Mouse (Mus musculus) adrenal gland, postnatal 4 days (tissue): Measurements from ENCODE around the gene Smarcc2. TPM values are rescaled to one million over a fixed set of nuclear protein-coding genes. Genes with fewer than 3 reads are reported as not detected.
"Not testable (repeated sequence)": the region's sequence is repeated elsewhere in the genome, so short reads cannot be mapped to it uniquely, and the experiment has no call there.

Experiments used
- DNase-seq, 2 experiments: peaks; one replicate each; pipeline ENCODE4 v3.0.0; 2021 to 2022; ENCODE audit warnings: low spot score in 2 of 2, mixed read lengths in 2 of 2
- total RNA-seq, 2 experiments: library from RNA; stranded (reverse); gene quantifications; 2 replicates each; pipeline ENCODE4 v1.2.3; 2021

The Smarcc2 gene
- total RNA-seq, 2 experiments from 2014 or later: 138 to 157 TPM

GRCm38 (mm10) chr10:128441324-128442119 lies 17.5 kb upstream of the Smarcc2 start:
- DNase-seq: no peak

- no peak for DNase-seq
Observed at GRCm38 (mm10) chr10:128442718-128443117, 16.3 kb upstream of the Smarcc2 start.

GRCm38 (mm10) chr10:128444354-128444753 lies 14.7 kb upstream of the Smarcc2 start:
- no peak for DNase-seq

- no peak for DNase-seq
Observed at GRCm38 (mm10) chr10:128445407-128445806, 13.6 kb upstream of the Smarcc2 start.

GRCm38 (mm10) chr10:128451014-128451413 lies 8.0 kb upstream of the Smarcc2 start:
- DNase-seq: no peak

- no peak for DNase-seq
Observed at GRCm38 (mm10) chr10:128454471-128454870, 4.6 kb upstream of the Smarcc2 start.

- DNase-seq: peak in 1 of 2 experiments; percentile 62
Observed at GRCm38 (mm10) chr10:128455280-128455679, 3.8 kb upstream of the Smarcc2 start.

GRCm38 (mm10) chr10:128457676-128458075 lies 1.4 kb upstream of the Smarcc2 start:
- DNase-seq: no peak

GRCm38 (mm10) chr10:128458348-128458718 lies 715 bp upstream of the Smarcc2 start:
- peak; percentile 91 to 94 for DNase-seq

- DNase-seq: no peak
Observed at GRCm38 (mm10) chr10:128459409-128460269, 591 bp downstream of the Smarcc2 start.

GRCm38 (mm10) chr10:128460270-128460630 lies 1.2 kb downstream of the Smarcc2 start:
- DNase-seq: no peak

- no peak for DNase-seq
Observed at GRCm38 (mm10) chr10:128474366-128474765, 15.3 kb downstream of the Smarcc2 start.

- DNase-seq: no peak
Observed at GRCm38 (mm10) chr10:128486370-128486769, 27.3 kb downstream of the Smarcc2 start.

GRCm38 (mm10) chr10:128487861-128488712 lies 29.0 kb downstream of the Smarcc2 start:
- DNase-seq: no peak

- DNase-seq: no peak
Observed at GRCm38 (mm10) chr10:128488776-128489175, 29.7 kb downstream of the Smarcc2 start.

GRCm38 (mm10) chr10:128489380-128489779 lies 30.3 kb downstream of the Smarcc2 start:
- no peak for DNase-seq

GRCm38 (mm10) chr10:128489785-128490184 lies 30.7 kb downstream of the Smarcc2 start:
- DNase-seq: no peak

GRCm38 (mm10) chr10:128490232-128490631 lies 31.2 kb downstream of the Smarcc2 start:
- no peak for DNase-seq

GRCm38 (mm10) chr10:128490912-128491311 lies 31.9 kb downstream of the Smarcc2 start:
- DNase-seq: no peak

- DNase-seq: no peak
Observed at GRCm38 (mm10) chr10:128491495-128491894, 32.4 kb downstream of the Smarcc2 start.

GRCm38 (mm10) chr10:128492051-128492450 lies 33.0 kb downstream of the Smarcc2 start:
- not testable (repeated sequence) for DNase-seq
